Mouse (Mus musculus) urinary bladder, adult 18-20 months (tissue): ENCODE data around the gene Stac.

Source experiments
- DNase-seq, 2 experiments: peaks; one replicate each; pipeline ENCODE4 v3.0.0; 2022; ENCODE audit warnings: low spot score in 2 of 2, mixed read lengths in 2 of 2

The Stac gene

GRCm38 (mm10) chr9:111689680-111690483 is at the start of gene Stac:
Stac (minus strand) TSS chr9:111690348.
- DNase-seq: no peak

- no peak for DNase-seq
Measured at GRCm38 (mm10) chr9:111739431-111740245, 49.5 kb upstream of the Stac start.

GRCm38 (mm10) chr9:111739026-111739425 is 48.9 kb upstream of the Stac start:
- DNase-seq: no peak

GRCm38 (mm10) chr9:111737796-111738195 is 47.6 kb upstream of the Stac start:
- DNase-seq: no peak

GRCm38 (mm10) chr9:111735931-111736330 is 45.8 kb upstream of the Stac start:
- DNase-seq: no peak

GRCm38 (mm10) chr9:111731939-111732670 is 42.0 kb upstream of the Stac start:
- DNase-seq: no peak

GRCm38 (mm10) chr9:111724981-111725593 is 34.9 kb upstream of the Stac start:
- DNase-seq: no peak

- DNase-seq: no peak
Measured at GRCm38 (mm10) chr9:111714457-111714856, 24.3 kb upstream of the Stac start.

GRCm38 (mm10) chr9:111700101-111700500 is 10.0 kb upstream of the Stac start:
- no peak for DNase-seq

- DNase-seq: no peak
Measured at GRCm38 (mm10) chr9:111690484-111690855, 322 bp upstream of the Stac start.

GRCm38 (mm10) chr9:111689146-111689545 is 1.0 kb downstream of the Stac start:
- no peak for DNase-seq

GRCm38 (mm10) chr9:111684170-111684569 is 6.0 kb downstream of the Stac start:
- no peak for DNase-seq

GRCm38 (mm10) chr9:111679516-111679915 is 10.6 kb downstream of the Stac start:
- no peak for DNase-seq

GRCm38 (mm10) chr9:111669816-111670215 is 20.3 kb downstream of the Stac start:
- DNase-seq: no peak

GRCm38 (mm10) chr9:111655066-111655465 is 35.1 kb downstream of the Stac start:
- no peak for DNase-seq

GRCm38 (mm10) chr9:111644228-111644627 is 45.9 kb downstream of the Stac start:
- no peak for DNase-seq

- DNase-seq: no peak
Measured at GRCm38 (mm10) chr9:111643369-111643768, 46.8 kb downstream of the Stac start.

GRCm38 (mm10) chr9:111637641-111638040 is 52.5 kb downstream of the Stac start:
- DNase-seq: no peak

- DNase-seq: no peak
Measured at GRCm38 (mm10) chr9:111632833-111633232, 57.3 kb downstream of the Stac start.

GRCm38 (mm10) chr9:111621191-111621590 is 69.0 kb downstream of the Stac start:
- no peak for DNase-seq

GRCm38 (mm10) chr9:111611341-111611740 is 78.8 kb downstream of the Stac start:
- DNase-seq: no peak

- DNase-seq: no peak
Measured at GRCm38 (mm10) chr9:111608762-111609161, 81.4 kb downstream of the Stac start.
